Mouse (Mus musculus) c-Kit-negative CD71-positive TER-119-positive erythroid progenitor cells, embryonic 14.5 days (primary cell): ENCODE measurements at regions not wholly inside any gene's neighbourhood (a gene's known extent, or its start where the extent isn't known, plus 50 kb on each side); places are given as distances from the start of the nearest gene placed in this dataset.

Source experiments
- DNase-seq: peaks from one replicate; pipeline ENCODE4 v3.0.0-alpha.2; 2013; ENCODE audit warnings: low read depth, low spot score

- DNase-seq = no peak
Observed at GRCm38 (mm10) chr13:107305738-107306137, 283.8 kb upstream of the Kif2a start.

- no peak for DNase-seq
Observed at GRCm38 (mm10) chr13:107303878-107304277, 282.0 kb upstream of the Kif2a start.

GRCm38 (mm10) chr13:107303322-107303721 lies 281.4 kb upstream of the Kif2a start:
- DNase-seq = no peak

- DNase-seq = no peak
Observed at GRCm38 (mm10) chr13:107300792-107301191, 278.9 kb upstream of the Kif2a start.

- DNase-seq = no peak
Observed at GRCm38 (mm10) chr13:107264581-107264980, 242.7 kb upstream of the Kif2a start.

- no peak for DNase-seq
Observed at GRCm38 (mm10) chr13:107261479-107262050, 239.6 kb upstream of the Kif2a start.

GRCm38 (mm10) chr13:107260274-107260673 lies 238.3 kb upstream of the Kif2a start:
- no peak for DNase-seq

- no peak for DNase-seq
Observed at GRCm38 (mm10) chr13:107247792-107248505, 226.0 kb upstream of the Kif2a start.

- DNase-seq = no peak
Observed at GRCm38 (mm10) chr13:107246956-107247751, 225.2 kb upstream of the Kif2a start.

- DNase-seq = no peak
Observed at GRCm38 (mm10) chr13:107244173-107244572, 222.2 kb upstream of the Kif2a start.

GRCm38 (mm10) chr13:107239035-107239387 lies 217.1 kb upstream of the Kif2a start:
- DNase-seq = no peak

GRCm38 (mm10) chr13:107238364-107239034 lies 216.6 kb upstream of the Kif2a start:
- DNase-seq = no peak

GRCm38 (mm10) chr13:107219456-107219855 lies 197.5 kb upstream of the Kif2a start:
- DNase-seq = no peak

GRCm38 (mm10) chr13:107218351-107218750 lies 196.4 kb upstream of the Kif2a start:
- no peak for DNase-seq

GRCm38 (mm10) chr13:107217825-107218224 lies 195.9 kb upstream of the Kif2a start:
- no peak for DNase-seq

GRCm38 (mm10) chr13:107213281-107213680 lies 191.4 kb upstream of the Kif2a start:
- DNase-seq = no peak

GRCm38 (mm10) chr13:107210676-107211075 lies 188.8 kb upstream of the Kif2a start:
- DNase-seq = no peak

GRCm38 (mm10) chr13:107207354-107208181 lies 185.6 kb upstream of the Kif2a start:
- DNase-seq = no peak

GRCm38 (mm10) chr13:107199875-107200274 lies 177.9 kb upstream of the Kif2a start:
- DNase-seq = no peak

GRCm38 (mm10) chr13:107193426-107193825 lies 171.5 kb upstream of the Kif2a start:
- DNase-seq = no peak

- DNase-seq = no peak
Observed at GRCm38 (mm10) chr13:107187258-107187878, 165.4 kb upstream of the Kif2a start.
